Mouse (Mus musculus) adrenal gland, postnatal 14 days (tissue): Measurements from ENCODE around the gene Zfr2. TPM values are rescaled to one million over a fixed set of nuclear protein-coding genes. Genes with fewer than 3 reads are reported as not detected.

Source experiments
- DNase-seq: peaks from one replicate; pipeline ENCODE4 v3.0.0; 2021; ENCODE audit warnings: mixed read lengths
- microRNA-seq, 2 experiments: library from miRNA; unstranded; fragments of <30 nt; microRNA quantifications; one replicate each; pipeline ENCODE4 v1.2.0; 2021
- total RNA-seq: library from RNA; stranded (reverse); gene quantifications from 2 replicates; pipeline ENCODE4 v1.2.3, GENCODE M21; 2021

Zfr2 gene
- total RNA-seq, 1 experiment from 2014 or later, result 11.0 TPM

DNA sequence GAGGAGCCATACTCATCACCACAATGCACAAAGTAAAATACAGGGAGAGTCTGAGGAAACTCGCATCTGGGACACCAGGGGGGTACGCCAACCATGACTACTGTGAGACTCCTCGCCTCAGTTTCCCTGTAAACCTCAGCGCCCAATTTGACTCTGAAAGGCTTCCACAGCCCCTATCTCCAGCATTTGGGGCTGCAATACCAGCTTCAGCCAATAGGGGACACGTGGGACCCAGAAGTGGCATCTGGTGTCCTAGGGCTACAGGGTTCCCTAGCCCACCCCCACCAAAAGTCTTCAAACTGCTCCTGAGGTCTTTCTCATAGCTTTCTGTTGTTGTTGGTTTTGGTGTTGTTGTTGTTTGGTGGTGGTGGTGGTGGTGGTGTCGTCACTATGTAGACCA is 55.6 kb downstream of the Zfr2 start:
- peak; percentile 68 for DNase-seq

DNA sequence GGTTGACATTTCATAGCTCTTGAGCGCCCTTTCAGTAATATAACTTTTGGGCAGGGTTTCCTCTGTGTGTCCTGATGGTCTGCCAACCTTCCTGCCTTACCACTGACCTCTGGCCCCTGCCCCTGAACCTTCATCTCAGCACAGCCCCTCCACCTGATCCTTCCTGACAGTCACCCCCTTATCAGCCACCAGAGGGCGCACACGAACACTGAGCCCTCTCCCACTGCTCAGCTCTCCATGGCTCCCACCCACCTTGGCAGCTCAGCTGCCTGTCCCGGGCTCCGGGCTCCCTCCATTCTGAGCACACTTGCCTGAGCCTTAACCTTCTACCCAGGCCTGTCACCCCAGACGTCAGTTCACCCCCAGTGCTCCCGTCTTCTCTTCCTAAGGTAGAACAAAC is 56.3 kb downstream of the Zfr2 start:
- DNase-seq, result peak; percentile 78

DNA sequence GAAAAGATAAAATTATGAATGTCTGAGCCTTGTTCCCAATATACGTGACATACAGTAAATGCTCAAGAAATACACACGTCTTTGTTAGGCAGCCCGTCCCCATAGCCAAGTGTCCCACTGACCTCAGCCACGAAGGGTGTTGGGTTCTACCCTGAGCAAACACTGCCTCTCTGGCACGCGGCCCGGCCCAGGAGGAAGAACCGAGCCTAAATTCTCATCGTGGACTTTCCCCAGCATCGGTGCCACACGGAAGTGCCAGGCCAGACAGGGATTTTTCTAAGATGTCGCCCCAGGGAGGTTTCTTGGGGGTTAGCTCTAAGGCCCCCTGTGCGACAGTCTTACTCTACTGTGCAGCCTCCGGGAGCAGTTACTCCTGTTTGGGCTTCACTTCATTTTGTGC is 56.9 kb downstream of the Zfr2 start:
- no peak for DNase-seq

DNA sequence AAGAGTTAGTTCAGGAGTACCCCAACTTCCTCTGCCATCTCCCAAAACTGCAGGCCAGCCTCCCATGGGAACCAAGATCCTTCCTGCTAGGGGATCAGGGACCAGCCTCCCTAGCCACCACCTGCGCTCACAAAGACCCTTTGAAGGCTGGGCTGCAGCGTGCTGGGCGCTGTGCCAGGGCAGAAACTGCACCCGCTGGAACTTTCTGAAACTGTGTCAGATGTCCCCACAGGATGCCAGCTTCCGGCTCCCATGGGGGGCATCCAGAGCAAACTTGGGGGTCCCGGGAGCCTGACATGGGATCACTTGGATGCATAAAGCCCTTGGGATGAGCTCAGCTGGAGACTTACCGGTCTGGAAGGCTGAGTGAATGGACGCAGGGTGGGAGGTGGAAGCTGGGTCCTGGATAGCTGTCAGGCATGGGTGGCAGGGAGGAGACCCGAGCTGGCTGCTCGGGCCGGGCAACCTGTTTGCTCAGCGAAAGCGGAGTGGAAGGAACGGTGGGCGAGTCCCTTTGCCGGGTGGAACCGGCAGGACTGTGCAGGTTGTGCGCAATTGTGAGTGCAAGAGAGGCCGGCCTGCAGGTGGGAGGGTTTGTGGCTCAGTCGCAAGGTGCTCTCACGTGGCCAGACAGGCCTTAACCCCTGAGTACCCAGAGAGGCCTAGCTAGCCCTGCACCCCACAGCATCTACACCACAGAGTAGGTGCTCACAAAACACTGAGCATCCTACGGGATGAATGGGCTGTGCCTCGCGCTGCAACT is 57.9 kb downstream of the Zfr2 start:
- no peak for DNase-seq

DNA sequence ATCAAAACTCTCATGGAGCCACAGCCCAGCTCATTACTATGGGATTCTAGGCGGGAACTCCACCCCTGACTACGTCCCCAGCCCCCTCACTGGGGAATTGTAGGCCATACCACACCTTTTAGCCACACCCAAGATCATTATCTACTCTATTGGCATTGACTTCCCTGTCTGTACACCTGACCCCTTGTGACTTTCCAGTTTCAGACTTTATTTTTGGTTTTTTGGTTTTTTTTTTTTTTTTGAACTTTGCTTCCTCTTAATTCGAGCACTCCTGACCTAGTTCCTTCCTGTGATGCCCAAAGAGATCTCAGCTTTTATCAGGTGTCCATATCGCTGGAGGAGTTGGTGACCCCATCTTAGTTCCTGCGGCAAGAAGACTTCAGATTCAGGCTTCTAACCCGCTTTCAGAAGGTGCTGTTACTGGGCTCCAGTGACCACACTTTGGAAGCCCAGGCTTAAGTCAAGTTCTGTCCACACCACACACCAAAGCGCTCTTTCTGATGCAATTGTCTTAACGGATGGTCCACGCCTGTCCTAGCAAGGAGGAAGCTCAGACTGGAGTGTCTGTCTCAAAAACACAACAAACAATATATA is 58.7 kb downstream of the Zfr2 start, which contains the start of gene Tjp3:
TSS of gene Tjp3 (minus strand) at position 71 of the 594 bp plus-strand sequence.
- DNase-seq, result no peak

DNA sequence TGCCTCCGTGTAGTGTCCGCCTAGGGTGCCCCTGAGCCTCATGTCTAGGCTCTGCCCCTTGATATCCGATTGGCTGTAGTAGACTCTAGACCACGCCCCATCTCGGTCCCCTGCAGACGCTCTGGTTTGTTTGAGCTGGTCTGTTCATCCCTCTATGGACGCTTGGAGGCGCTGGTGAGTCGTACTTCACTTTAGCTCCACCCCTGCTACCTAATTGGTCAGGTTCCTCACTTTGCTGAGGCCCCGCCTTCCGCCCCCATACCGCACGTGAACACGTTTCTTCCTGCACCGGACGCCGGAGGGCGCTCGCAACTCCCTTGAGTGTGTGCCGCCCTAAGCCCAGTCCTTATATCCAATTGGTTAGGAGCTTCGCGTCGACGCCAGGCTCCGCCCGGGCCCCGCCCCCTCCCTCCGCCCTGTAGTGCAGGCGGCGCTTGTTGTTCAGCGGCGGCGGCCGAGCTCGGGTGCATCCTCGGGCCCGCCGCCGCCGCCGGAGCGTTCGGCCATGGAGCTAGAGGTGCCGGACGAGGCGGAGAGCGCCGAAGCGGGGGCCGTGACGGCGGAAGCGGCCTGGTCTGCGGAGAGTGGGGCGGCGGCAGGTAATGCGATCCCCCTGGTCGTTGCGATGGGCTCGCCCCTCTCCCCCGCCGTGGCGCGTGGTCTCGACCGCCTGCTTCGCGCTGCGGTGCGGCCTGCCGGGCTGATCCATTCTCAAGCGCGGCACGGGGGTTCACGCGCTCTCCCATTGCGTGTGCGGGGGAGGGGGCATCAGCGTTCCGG is 59.8 kb downstream of the Zfr2 start, which contains the start of gene Pip5k1c:
TSS of gene Pip5k1c (plus strand) at position 410 of the 780 bp plus-strand sequence.
- DNase-seq, result peak; percentile 99

DNA sequence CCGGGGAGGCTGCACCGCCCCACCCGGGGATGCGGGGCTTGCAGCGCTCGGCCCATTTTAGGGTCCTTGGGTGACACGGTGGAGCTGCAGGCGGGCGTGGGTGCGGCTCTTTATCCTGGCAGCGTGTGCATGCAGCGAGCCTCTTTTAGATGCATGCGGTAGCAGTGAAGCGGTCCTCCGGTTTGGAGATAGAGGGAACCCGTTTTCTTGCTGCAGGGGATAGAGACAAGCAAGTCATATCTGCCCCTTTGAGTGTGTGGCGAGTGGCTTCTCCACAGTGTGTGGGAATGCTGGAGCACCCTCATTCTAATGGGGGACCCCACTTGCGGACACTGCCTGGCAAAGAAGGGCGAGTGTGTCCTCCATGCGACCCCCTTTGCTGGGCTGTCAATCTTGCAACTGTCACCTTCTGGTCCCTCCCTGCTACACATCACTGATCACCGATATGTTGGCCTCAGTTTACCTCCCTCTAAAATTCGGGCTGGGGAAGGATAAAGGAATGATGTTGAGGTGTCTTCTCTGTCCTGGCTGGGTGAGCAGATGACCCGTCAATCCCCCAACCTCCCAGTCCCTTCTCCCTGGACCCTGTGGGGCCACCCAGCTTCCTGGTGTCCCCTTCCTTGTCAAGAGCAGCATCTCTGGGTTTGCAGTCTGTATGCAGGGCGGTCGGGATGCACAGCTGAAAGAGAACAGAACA is 60.5 kb downstream of the Zfr2 start:
- DNase-seq, result no peak

DNA sequence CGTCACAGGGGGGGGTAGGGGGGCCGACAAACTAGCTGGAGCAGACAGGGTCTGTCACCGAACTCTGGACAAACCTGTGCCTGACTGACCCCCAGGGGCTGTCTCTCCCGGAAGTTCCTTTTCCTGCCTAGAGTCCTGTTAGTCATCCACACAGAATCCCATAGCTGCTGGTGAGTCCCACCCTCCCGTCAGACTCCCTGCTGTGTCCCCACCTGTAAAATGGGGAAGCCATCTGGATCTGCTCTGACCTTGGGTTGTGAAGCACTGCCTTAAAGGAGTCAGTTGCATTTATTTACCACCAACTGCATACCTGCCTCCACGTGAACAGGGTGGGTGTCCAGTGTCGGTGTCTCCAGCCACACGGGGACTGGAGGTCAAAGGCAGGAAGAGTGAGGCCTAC is 61.5 kb downstream of the Zfr2 start:
- no peak for DNase-seq

DNA sequence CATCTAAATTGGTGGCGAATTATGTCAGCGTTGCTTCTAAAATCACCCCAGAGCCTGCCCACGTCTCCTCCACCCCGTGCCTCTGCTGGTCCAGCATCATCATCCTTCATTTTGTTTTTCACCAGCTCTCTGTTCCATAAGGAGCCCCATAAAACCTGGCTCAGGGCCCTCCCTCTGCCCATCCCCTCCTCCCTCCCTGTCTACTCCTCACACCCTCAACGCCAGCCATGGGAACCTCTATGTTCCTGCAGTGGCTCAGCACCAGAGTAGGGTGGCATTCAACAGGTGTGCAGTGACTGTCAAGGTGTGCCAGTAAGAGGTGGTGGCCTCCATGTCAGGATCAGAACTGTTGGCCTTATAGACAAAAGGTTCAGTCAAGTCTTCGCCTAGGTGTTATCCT is 62.2 kb downstream of the Zfr2 start:
- no peak for DNase-seq

DNA sequence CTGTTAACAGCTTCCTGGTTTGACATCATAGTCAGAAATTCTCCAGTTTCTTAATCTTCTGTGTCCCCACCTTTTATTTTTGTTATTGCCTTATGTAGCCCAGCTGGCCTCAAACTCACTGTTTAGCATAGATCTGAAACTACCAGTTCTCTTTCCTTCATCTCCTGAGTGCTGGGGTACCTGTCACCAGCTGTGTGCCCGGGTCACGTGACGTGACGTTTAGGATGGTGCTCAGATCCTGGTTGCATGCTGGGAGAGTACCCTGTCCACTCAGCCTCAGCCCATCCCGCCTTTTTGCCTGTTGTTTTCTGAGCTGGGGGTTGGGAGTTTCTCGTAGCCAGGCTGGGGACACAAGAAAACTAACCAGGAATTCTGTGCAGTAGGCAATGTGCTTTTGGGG is 64.3 kb downstream of the Zfr2 start:
- no peak for DNase-seq

DNA sequence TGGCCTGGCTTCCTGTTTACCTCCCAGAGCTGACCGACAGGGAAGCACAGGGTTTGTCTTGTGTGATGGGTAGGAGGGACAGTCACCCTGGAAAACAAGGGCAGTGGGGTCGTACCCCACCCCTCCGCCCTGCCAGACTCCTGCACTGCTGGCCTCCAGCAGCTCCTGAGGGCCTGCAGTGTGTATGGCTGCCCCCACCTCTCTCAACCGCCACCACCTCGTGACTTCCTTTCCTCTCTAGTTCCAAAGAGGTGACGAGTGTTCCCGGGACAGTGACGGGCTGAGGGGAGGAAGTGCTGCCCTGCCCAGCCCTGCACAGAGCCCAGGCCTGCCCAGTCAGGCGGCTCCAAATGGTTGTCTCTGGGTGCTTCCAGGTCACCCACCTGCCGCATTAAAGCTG is 64.9 kb downstream of the Zfr2 start:
- DNase-seq, result peak; percentile 66

DNA sequence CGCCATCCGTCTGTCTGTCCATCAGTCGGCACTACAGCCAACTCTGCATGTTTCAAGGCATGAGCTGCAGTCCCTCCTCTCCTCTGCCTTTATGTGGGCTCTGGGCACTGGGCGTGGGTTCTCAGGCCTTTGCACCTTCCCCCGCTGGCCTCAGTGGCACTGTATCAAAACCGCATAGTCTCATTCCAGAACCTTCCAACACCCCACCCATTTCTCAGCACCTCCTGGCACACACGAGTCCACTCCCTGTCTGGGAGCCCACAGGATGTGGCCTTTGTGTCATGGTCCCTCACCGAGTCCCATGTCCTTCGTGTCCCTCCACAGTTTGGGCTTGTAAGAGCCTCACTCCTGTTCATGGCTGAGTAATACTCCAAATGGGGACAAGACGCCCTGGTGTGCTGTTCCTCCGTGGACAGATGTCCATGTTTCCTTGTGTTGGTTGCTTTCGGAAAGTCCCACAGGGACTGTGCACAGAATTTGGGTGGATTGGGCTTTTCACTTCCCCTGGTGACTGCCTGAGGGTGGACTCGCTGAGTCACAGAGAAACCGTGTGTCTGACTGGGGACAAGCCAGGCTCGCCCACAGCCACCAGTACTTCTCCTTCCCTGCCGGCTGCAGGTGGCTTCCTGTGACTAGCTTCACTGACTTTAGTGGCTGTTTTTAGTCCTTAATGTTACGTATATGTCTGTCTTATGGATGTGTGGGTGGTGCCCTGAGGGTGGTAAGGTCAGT is 65.6 kb downstream of the Zfr2 start:
- no peak for DNase-seq

DNA sequence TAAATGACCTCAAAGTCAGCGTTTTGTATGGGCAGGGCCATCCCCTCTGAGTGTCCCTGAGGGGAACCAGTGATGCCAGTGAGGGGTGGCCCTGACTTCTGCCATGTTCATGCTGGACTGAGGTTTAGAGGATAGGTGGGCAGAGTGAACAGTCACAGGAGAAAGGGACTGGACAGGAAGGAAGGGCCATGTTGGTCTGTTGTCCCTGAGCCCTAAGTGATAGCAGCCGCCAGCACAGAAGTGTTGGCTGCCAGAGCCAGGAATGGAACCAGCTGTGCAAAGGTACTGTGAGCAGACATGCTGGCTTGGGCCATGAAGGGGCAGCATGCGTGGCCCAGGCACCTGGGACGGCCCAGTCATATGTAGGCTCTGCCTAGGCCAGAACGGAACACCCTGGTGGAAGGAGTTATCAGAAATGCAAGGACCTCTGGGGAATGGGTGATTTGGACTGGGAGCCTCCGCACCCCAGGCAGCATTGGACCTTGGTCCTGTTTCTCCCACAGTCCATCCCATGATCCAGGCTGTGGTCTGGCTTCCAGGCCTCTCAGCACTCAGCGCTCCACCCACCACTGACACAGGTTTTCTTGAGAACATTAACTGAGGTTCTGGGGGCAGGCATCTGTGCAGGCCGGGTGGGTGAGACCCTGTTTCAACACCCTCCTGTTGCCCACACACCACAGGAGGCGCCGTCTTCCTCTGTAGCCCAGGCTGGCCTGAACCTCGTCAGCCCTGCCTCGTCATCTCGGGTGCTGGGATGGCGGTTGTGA is 66.8 kb downstream of the Zfr2 start:
- DNase-seq, result no peak

DNA sequence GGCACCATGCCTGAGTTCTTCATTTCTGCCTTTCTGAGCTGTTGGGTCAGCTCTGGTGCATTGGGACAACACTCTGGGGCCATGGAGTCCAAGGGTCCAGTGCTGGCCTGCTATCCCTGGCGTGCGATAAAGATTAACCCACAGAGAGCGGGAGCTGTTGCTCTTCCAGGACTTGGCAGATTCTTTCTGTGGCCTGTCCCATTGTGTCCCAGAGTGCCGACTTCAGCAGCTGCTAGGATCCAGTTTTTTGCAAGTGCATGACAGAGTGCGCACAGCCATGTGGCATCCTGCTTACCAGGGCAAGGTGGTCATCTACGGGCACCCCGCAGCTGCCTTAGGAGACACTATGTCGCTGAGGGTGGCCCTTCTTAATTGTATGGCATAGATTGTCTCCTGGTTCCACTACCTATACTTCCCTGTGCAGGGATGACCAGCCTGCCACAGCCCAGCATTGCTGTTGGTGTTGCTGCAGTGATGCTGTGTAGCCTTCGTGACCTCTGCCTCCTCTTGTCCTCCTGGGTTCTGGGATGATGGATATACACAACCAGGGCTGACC is 67.5 kb downstream of the Zfr2 start:
- no peak for DNase-seq

DNA sequence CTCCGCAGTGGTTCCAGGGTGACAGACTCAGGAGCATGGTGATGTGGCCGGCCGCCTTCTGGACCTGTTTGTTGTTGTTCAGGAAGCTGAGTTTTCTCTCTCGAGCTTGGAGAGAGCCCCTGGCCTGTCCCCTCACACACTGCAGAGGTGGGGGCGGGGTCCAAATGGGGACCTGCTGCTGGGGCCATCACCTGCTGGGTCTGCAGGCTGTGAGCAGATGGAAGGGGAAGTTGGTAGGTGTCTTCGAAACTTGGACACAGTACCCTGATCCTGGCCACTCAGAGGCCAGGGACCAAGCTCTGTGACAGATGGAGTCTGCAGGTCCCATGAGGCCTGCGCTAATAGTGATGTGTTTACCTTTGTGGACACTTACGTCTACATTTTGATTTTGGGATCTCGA is 68.4 kb downstream of the Zfr2 start:
- no peak for DNase-seq

Small RNA genes lying within 50 kb of the gene (microRNA-seq; reads per million reads assigned to microRNA genes)
- 6.1 to 8.5 reads per million in 2 experiments for gene Mir3057

Other genes starting within 250 kb of the Zfr2 start
- gene Gng7, start 218.2 kb upstream of the Zfr2 start, total RNA-seq, result 5.9 and 6.2 TPM in 2 replicates
- 2.1 and 2.3 TPM in 2 replicates for gene Diras1, start 207.5 kb upstream of the Zfr2 start, total RNA-seq
- 30.3 and 30.5 TPM in 2 replicates for gene Slc39a3, start 195.7 kb upstream of the Zfr2 start, total RNA-seq
- gene Sgta, start 173.0 kb upstream of the Zfr2 start, total RNA-seq, result 212 and 215 TPM in 2 replicates
- gene Thop1, start 163.1 kb upstream of the Zfr2 start, total RNA-seq, result 56.0 and 60.6 TPM in 2 replicates
- gene Creb3l3, start 134.3 kb upstream of the Zfr2 start, total RNA-seq, result 2.5 and 26.5 TPM in 2 replicates
- 161 and 163 TPM in 2 replicates for gene Map2k2, start 127.2 kb upstream of the Zfr2 start, total RNA-seq
- 66.9 and 73.8 TPM in 2 replicates for gene Zbtb7a, start 97.9 kb upstream of the Zfr2 start, total RNA-seq
- 27.3 and 28.3 TPM in 2 replicates for gene Pias4, start 65.2 kb upstream of the Zfr2 start, total RNA-seq
- 1,390 and 1,511 TPM in 2 replicates for gene Eef2, start 56.5 kb upstream of the Zfr2 start, total RNA-seq
- 58.3 and 62.2 TPM in 2 replicates for gene Dapk3, start 50.1 kb upstream of the Zfr2 start, total RNA-seq
- gene 4930442H23Rik, start 49.3 kb upstream of the Zfr2 start, total RNA-seq, result not detected in 2 replicates
- gene Nmrk2, start 31.1 kb upstream of the Zfr2 start, total RNA-seq, result not detected in 2 replicates
- 2.1 and 3.5 TPM in 2 replicates for gene Atcay, start 2.3 kb upstream of the Zfr2 start, total RNA-seq
- 2.1 and 2.9 TPM in 2 replicates for gene Matk, start 19.8 kb downstream of the Zfr2 start, total RNA-seq
- gene Mrpl54, start 33.8 kb downstream of the Zfr2 start, total RNA-seq, result 108 and 113 TPM in 2 replicates
- 95.0 and 100 TPM in 2 replicates for gene Apba3, start 33.8 kb downstream of the Zfr2 start, total RNA-seq
- gene Tjp3, start 58.4 kb downstream of the Zfr2 start, total RNA-seq, result 0.90 and 1.6 TPM in 2 replicates
- gene Pip5k1c, start 59.8 kb downstream of the Zfr2 start, total RNA-seq, result 38.7 and 46.9 TPM in 2 replicates
- 33.1 and 40.7 TPM in 2 replicates for gene Cactin, start 87.9 kb downstream of the Zfr2 start, total RNA-seq
- 38.6 and 47.0 TPM in 2 replicates for gene Tbxa2r, start 95.6 kb downstream of the Zfr2 start, total RNA-seq
- gene Gipc3, start 110.1 kb downstream of the Zfr2 start, total RNA-seq, result 4.6 and 5.1 TPM in 2 replicates
- 83.0 and 90.1 TPM in 2 replicates for gene Hmg20b, start 117.3 kb downstream of the Zfr2 start, total RNA-seq
- 15.2 and 16.3 TPM in 2 replicates for gene Mfsd12, start 124.3 kb downstream of the Zfr2 start, total RNA-seq
- 2.0 and 2.1 TPM in 2 replicates for gene 4930404N11Rik, start 132.7 kb downstream of the Zfr2 start, total RNA-seq
- 40.5 and 43.3 TPM in 2 replicates for gene Fzr1, start 145.4 kb downstream of the Zfr2 start, total RNA-seq
- gene Dohh, start 151.3 kb downstream of the Zfr2 start, total RNA-seq, result 52.6 and 55.6 TPM in 2 replicates
- 0.48 and 1.6 TPM in 2 replicates for gene Gm48551, start 151.3 kb downstream of the Zfr2 start, total RNA-seq
- 0.64 and 2.1 TPM in 2 replicates for gene Gm48552, start 155.8 kb downstream of the Zfr2 start, total RNA-seq
- gene Smim24, start 159.9 kb downstream of the Zfr2 start, total RNA-seq, result 0.94 and 1.9 TPM in 2 replicates
- 90.1 and 104 TPM in 2 replicates for gene Nfic, start 222.5 kb downstream of the Zfr2 start, total RNA-seq
- 0.48 and 0.98 TPM in 2 replicates for gene Celf5, start 249.6 kb downstream of the Zfr2 start, total RNA-seq